Mouse (Mus musculus) ES-E14 (cell line): ENCODE measurements at regions not wholly inside any gene's neighbourhood (a gene's known extent, or its start where the extent isn't known, plus 50 kb on each side); places are given as distances from the start of the nearest gene placed in this dataset.

ENCODE experiments used
- CHD2 ChIP-seq: IDR thresholded peaks from 2 replicates; pipeline ENCODE4 v1.6.1; 2014; ENCODE audit warnings: mild to moderate bottlenecking, low read depth, low read length, inconsistent platforms
- HCFC1 ChIP-seq: IDR thresholded peaks from 2 replicates; pipeline ENCODE4 v1.6.1; 2012; ENCODE audit warnings: low read length, inconsistent platforms, borderline replicate concordance; ENCODE audit not compliant: insufficient read depth
- MAFK ChIP-seq: IDR thresholded peaks from 2 replicates; pipeline ENCODE4 v1.6.1; 2014; ENCODE audit warnings: mild to moderate bottlenecking, low read depth, low read length, inconsistent platforms; ENCODE audit not compliant: insufficient read depth
- ZC3H11A ChIP-seq: IDR thresholded peaks from 2 replicates; pipeline ENCODE4 v1.6.1; 2012; ENCODE audit warnings: low read depth, mild to moderate bottlenecking, inconsistent platforms, low read length, borderline replicate concordance
- ZNF384 ChIP-seq: IDR thresholded peaks from 2 replicates; pipeline ENCODE4 v1.6.1; 2012; ENCODE audit warnings: low read depth, low read length, inconsistent platforms

GRCm38 (mm10) chr5:45219558-45219957 is 230.5 kb downstream of the Qdpr start:
- TF ChIP-seq MAFK (no peak), HCFC1 (no peak), ZC3H11A (no peak), ZNF384 (no peak), CHD2 (no peak)
